Mouse (Mus musculus): ENCODE results near the gene Krt81. TPM values are rescaled to one million over a fixed set of nuclear protein-coding genes. Genes with fewer than 3 reads are reported as not detected.

The Krt81 gene
- total and polyA plus RNA-seq, 2 experiments from 2014 or later, result not detected

- DNase-seq, result peak; percentile 55
- TF ChIP-seq CTCF (IDR thresholded peaks at IDR 0.05; ENCODE audit: low read depth), result peak; percentile 76
- no peaks in the 10 kb centered on the region for H3K27me3 ChIP-seq (ENCODE audit: insufficient read depth, low read length)
- no peak overlapping the region for H3K27ac ChIP-seq (ENCODE audit: low read depth, low read length)
- 9% methylated on average over 31 of the region's 31 CpGs for WGBS
- no peaks in the 10 kb centered on the region for H3K9me3 ChIP-seq (ENCODE audit: low read length)
- H3K4me2 ChIP-seq (ENCODE audit: low read depth), result peak overlapping the region; percentile 62
- peak overlapping the region; percentile 28; the same call in 1 of the 2 replicates for H3K9ac ChIP-seq
- H3K36me3 ChIP-seq (ENCODE audit: insufficient read depth), result no peaks in the 10 kb centered on the region
- H3K4me1 ChIP-seq (ENCODE audit: insufficient read depth), result peaks cover 13% of the 10 kb centered on the region
- peak overlapping the region; percentile 23 for H3K4me3 ChIP-seq (ENCODE audit: low read depth, low read length)
- peak; percentile 77 for ATAC-seq
These were observed 15.6 kb upstream of the Krt81 start for GRCm38 (mm10) chr15:101479007-101479665.

- Histone ChIP-seq H3K4me3 (ENCODE audit: low read depth, low read length) (no peak within 1 kb of the TSS), H3K9me3 (ENCODE audit: low read length) (no peaks in the 10 kb centered on the region), H3K27me3 (ENCODE audit: insufficient read depth, low read length) (no peaks in the 10 kb centered on the region), H3K4me2 (ENCODE audit: low read depth) (no peak within 1 kb of the TSS), H3K4me1 (ENCODE audit: insufficient read depth) (no peaks in the 10 kb centered on the region), H3K36me3 (ENCODE audit: insufficient read depth) (no peaks in the 10 kb centered on the region), H3K27ac (ENCODE audit: low read depth, low read length) (no peak within 1 kb of the TSS), H3K9ac (no peak within 1 kb of the TSS)
- WGBS, result 36% methylated on average over 10 of the region's 10 CpGs
- DNase-seq (no peak), ATAC-seq (no peak)
- TF ChIP-seq CTCF (IDR thresholded peaks at IDR 0.05; ENCODE audit: low read depth), result no peak
These were observed 9.5 kb upstream of the Krt81 start, which contains the start of gene Krt86 for GRCm38 (mm10) chr15:101472952-101473528. Gene Krt86 (plus strand): TSS chr15:101473478.

GRCm38 (mm10) chr15:101469093-101469492, 5.5 kb upstream of the Krt81 start:
- Histone ChIP-seq H3K4me3 (ENCODE audit: low read depth, low read length) (no peak overlapping the region), H3K27me3 (ENCODE audit: insufficient read depth, low read length) (no peaks in the 10 kb centered on the region), H3K4me2 (ENCODE audit: low read depth) (no peak overlapping the region), H3K9me3 (ENCODE audit: low read length) (no peaks in the 10 kb centered on the region), H3K4me1 (ENCODE audit: insufficient read depth) (no peaks in the 10 kb centered on the region), H3K36me3 (ENCODE audit: insufficient read depth) (no peaks in the 10 kb centered on the region), H3K27ac (ENCODE audit: low read depth, low read length) (no peak overlapping the region), H3K9ac (no peak overlapping the region)
- TF ChIP-seq CTCF (IDR thresholded peaks at IDR 0.05; ENCODE audit: low read depth), result no peak
- ATAC-seq, result no peak
- DNase-seq, result no peak
- 92% methylated on average over 4 of the region's 4 CpGs for WGBS

DNA sequence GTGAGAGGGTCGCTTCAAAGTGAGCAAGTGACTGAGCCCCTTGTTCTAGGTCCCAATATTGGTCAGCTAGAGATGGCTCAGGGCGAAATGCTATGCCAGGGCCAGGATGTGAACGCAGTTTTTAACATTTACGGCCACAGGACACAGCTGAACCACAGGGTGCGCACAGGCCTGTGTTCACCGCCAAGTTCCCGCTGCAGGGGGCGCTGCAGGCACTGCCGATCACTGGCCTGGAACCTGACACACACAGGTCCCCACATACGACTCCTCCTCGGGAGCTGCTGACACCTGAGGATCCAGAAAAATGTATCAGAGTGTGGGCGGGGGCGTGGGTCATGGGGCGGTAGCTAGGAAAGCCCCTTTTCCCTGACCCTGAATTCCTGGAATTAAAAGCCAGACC, 4.3 kb downstream of the Krt81 start:
- Histone ChIP-seq H3K4me2 (ENCODE audit: low read depth) (no peak overlapping the region), H3K9me3 (ENCODE audit: low read length) (0 out of 2 replicates have a peak, but pooled peaks cover 3% of the 10 kb centered on the region), H3K9ac (no peak overlapping the region), H3K4me3 (ENCODE audit: low read depth, low read length) (no peak overlapping the region), H3K27me3 (ENCODE audit: insufficient read depth, low read length) (no peaks in the 10 kb centered on the region), H3K4me1 (ENCODE audit: insufficient read depth) (no peaks in the 10 kb centered on the region), H3K36me3 (ENCODE audit: insufficient read depth) (no peaks in the 10 kb centered on the region), H3K27ac (ENCODE audit: low read depth, low read length) (no peak overlapping the region)
- 85% methylated on average over 14 of the region's 14 CpGs for WGBS
- ATAC-seq (no peak), DNase-seq (no peak)
- peak; percentile 18; the same call in 1 of the 2 replicates for TF ChIP-seq CTCF (IDR thresholded peaks at IDR 0.05; ENCODE audit: low read depth)

DNA sequence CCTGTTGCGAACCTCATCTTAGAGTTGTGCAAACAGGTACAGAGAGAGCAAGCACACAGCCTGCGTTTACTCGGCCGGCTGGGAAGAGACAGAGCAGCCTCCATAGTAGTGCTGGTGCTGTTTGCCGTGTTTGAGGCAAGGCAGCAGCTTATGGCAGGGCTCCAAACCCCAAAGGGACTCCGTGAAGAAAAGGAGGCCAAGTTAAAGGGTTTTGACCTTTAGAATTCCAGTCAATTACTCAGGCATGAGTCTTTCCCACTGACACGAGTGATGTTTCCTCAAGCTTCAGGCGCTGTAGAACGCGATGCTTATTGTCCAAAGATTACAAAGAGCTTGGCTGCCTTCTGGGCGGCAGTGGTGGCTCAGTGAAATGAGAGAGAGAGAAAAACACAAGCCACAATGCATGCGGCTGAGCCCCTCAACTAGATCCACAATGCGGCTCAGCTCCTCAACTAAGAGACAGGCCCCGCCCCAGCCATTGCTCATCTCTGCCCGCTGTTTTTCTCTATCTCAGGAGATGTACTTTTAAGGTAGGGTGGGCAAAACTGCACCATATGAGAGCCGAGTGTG, 5.1 kb downstream of the Krt81 start:
- H3K9me3 ChIP-seq (ENCODE audit: low read length), result 0 out of 2 replicates have a peak, but pooled peaks cover 3% of the 10 kb centered on the region
- H3K4me1 ChIP-seq (ENCODE audit: insufficient read depth), result no peaks in the 10 kb centered on the region
- ATAC-seq, result peak; percentile 29
- no peaks in the 10 kb centered on the region for H3K36me3 ChIP-seq (ENCODE audit: insufficient read depth)
- WGBS, result 34% methylated on average over 16 of the region's 16 CpGs
- no peaks in the 10 kb centered on the region for H3K27me3 ChIP-seq (ENCODE audit: insufficient read depth, low read length)
- peak overlapping the region; percentile 10; the same call in 1 of the 2 replicates for H3K9ac ChIP-seq
- no peak overlapping the region for H3K4me3 ChIP-seq (ENCODE audit: low read depth, low read length)
- DNase-seq, result peak; percentile 29
- H3K27ac ChIP-seq (ENCODE audit: low read depth, low read length), result no peak overlapping the region
- no peak for TF ChIP-seq CTCF (IDR thresholded peaks at IDR 0.05; ENCODE audit: low read depth)
- no peak overlapping the region for H3K4me2 ChIP-seq (ENCODE audit: low read depth)

DNA sequence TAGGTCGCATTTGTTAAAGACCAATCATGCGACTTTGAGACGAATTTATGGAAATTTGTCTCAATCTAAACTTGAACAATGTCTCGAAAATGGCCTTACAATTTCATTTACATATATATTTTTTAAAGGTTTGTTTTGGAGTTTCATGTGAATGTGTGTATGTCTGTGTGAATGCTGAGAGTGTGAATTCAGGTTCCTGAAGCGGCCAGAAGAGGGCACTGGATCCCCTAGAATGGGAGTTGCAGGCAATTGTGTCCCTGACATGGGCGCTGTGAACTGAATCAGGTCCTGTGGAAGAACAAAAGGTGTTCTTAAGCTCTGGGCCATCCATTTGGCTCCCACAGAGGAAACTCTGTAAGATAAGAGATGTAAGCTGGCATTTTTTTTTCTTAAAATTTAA, 7.7 kb downstream of the Krt81 start:
- WGBS, result 90% methylated on average over 6 of the region's 6 CpGs
- ATAC-seq (no peak), DNase-seq (no peak)
- Histone ChIP-seq H3K4me3 (ENCODE audit: low read depth, low read length) (no peak overlapping the region), H3K4me1 (ENCODE audit: insufficient read depth) (no peaks in the 10 kb centered on the region), H3K27me3 (ENCODE audit: insufficient read depth, low read length) (no peaks in the 10 kb centered on the region), H3K9ac (no peak overlapping the region), H3K4me2 (ENCODE audit: low read depth) (no peak overlapping the region), H3K9me3 (ENCODE audit: low read length) (0 out of 2 replicates have a peak, but pooled peaks cover 3% of the 10 kb centered on the region), H3K36me3 (ENCODE audit: insufficient read depth) (no peaks in the 10 kb centered on the region), H3K27ac (ENCODE audit: low read depth, low read length) (no peak overlapping the region)
- no peak for TF ChIP-seq CTCF (IDR thresholded peaks at IDR 0.05; ENCODE audit: low read depth)

DNA sequence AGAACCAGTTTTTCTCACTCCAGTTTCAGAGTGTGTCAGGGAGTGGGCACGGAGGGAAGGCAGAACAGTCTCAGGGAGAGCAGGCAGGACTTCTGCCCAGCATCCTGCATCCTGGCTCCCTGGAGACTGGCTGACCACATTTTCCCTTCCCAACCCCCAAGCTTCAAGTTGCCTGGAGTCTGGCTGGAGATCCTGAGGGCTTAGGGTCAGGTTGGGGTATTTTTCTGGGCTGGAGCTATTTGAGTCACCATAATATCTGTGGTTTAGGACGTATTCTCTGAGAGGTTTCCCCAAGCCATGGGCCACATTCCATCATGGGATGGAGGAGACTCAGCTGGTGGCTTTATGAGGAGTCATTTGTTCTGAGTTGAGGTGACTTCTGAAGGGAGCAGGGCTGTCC, 8.3 kb downstream of the Krt81 start:
- Histone ChIP-seq H3K27ac (ENCODE audit: low read depth, low read length) (no peak overlapping the region), H3K4me2 (ENCODE audit: low read depth) (no peak overlapping the region), H3K27me3 (ENCODE audit: insufficient read depth, low read length) (no peaks in the 10 kb centered on the region), H3K9ac (no peak overlapping the region), H3K4me1 (ENCODE audit: insufficient read depth) (no peaks in the 10 kb centered on the region), H3K9me3 (ENCODE audit: low read length) (0 out of 2 replicates have a peak, but pooled peaks cover 3% of the 10 kb centered on the region), H3K4me3 (ENCODE audit: low read depth, low read length) (no peak overlapping the region), H3K36me3 (ENCODE audit: insufficient read depth) (no peaks in the 10 kb centered on the region)
- TF ChIP-seq CTCF (IDR thresholded peaks at IDR 0.05; ENCODE audit: low read depth), result no peak
- no peak for ATAC-seq
- WGBS, result 92% methylated on average over 2 of the region's 2 CpGs
- DNase-seq, result no peak
